Mouse (Mus musculus): Measurements from ENCODE around the gene Cpne1.
"Not testable (repeated sequence)": the region's sequence is repeated elsewhere in the genome, so short reads cannot be mapped to it uniquely, and the experiment has no call there.

Cpne1 gene

GRCm38 (mm10) chr2:156111358-156112079, at the start of gene Cpne1, which contains the start of gene Rbm12:
Cpne1 (minus strand) TSS chr2:156111965.
Rbm12 (minus strand) TSS chr2:156111978.
- peak; percentile 76; the same call in 1 of the 2 replicates for ATAC-seq (ENCODE audit: insufficient number of reproducible peaks, low FRiP score, low TSS enrichment)

- no peak for ATAC-seq (ENCODE audit: insufficient number of reproducible peaks, low FRiP score, low TSS enrichment)
These were observed 39.8 kb upstream of the Cpne1 start for GRCm38 (mm10) chr2:156151538-156151937.

- no peak for ATAC-seq (ENCODE audit: insufficient number of reproducible peaks, low FRiP score, low TSS enrichment)
These were observed 35.7 kb upstream of the Cpne1 start for GRCm38 (mm10) chr2:156147316-156147915.

GRCm38 (mm10) chr2:156146272-156146989, 34.7 kb upstream of the Cpne1 start:
- ATAC-seq (ENCODE audit: insufficient number of reproducible peaks, low FRiP score, low TSS enrichment): no peak

GRCm38 (mm10) chr2:156145486-156146130, 33.8 kb upstream of the Cpne1 start:
- ATAC-seq (ENCODE audit: insufficient number of reproducible peaks, low FRiP score, low TSS enrichment): no peak

- ATAC-seq (ENCODE audit: insufficient number of reproducible peaks, low FRiP score, low TSS enrichment): peak; percentile 91
These were observed 32.4 kb upstream of the Cpne1 start, which contains the start of the genes Romo1 and Nfs1 for GRCm38 (mm10) chr2:156143953-156144724. Romo1 (plus strand) TSS chr2:156144039. Nfs1 (minus strand) TSS chr2:156144186.

GRCm38 (mm10) chr2:156143367-156143766, 31.6 kb upstream of the Cpne1 start:
- no peak for ATAC-seq (ENCODE audit: insufficient number of reproducible peaks, low FRiP score, low TSS enrichment)

GRCm38 (mm10) chr2:156142820-156143219, 31.1 kb upstream of the Cpne1 start:
- ATAC-seq (ENCODE audit: insufficient number of reproducible peaks, low FRiP score, low TSS enrichment): no peak

- no peak for ATAC-seq (ENCODE audit: insufficient number of reproducible peaks, low FRiP score, low TSS enrichment)
These were observed 23.9 kb upstream of the Cpne1 start for GRCm38 (mm10) chr2:156135695-156136094.

GRCm38 (mm10) chr2:156134161-156134560, 22.4 kb upstream of the Cpne1 start:
- no peak for ATAC-seq (ENCODE audit: insufficient number of reproducible peaks, low FRiP score, low TSS enrichment)

- ATAC-seq (ENCODE audit: insufficient number of reproducible peaks, low FRiP score, low TSS enrichment): no peak
These were observed 15.2 kb upstream of the Cpne1 start, which contains the start of gene Gm28036 for GRCm38 (mm10) chr2:156126992-156127391. Gm28036 (minus strand) TSS chr2:156127092.

GRCm38 (mm10) chr2:156123731-156124130, 12.0 kb upstream of the Cpne1 start:
- no peak for ATAC-seq (ENCODE audit: insufficient number of reproducible peaks, low FRiP score, low TSS enrichment)

GRCm38 (mm10) chr2:156119566-156119965, 7.8 kb upstream of the Cpne1 start:
- no peak for ATAC-seq (ENCODE audit: insufficient number of reproducible peaks, low FRiP score, low TSS enrichment)

- not testable (repeated sequence) for ATAC-seq (ENCODE audit: insufficient number of reproducible peaks, low FRiP score, low TSS enrichment)
These were observed 287 bp upstream of the Cpne1 start for GRCm38 (mm10) chr2:156112080-156112423.

GRCm38 (mm10) chr2:156110627-156111357, 973 bp downstream of the Cpne1 start:
- ATAC-seq (ENCODE audit: insufficient number of reproducible peaks, low FRiP score, low TSS enrichment): peak; percentile 26; the same call in 1 of the 2 replicates

GRCm38 (mm10) chr2:156091926-156092325, 19.8 kb downstream of the Cpne1 start:
- no peak for ATAC-seq (ENCODE audit: insufficient number of reproducible peaks, low FRiP score, low TSS enrichment)

- no peak for ATAC-seq (ENCODE audit: insufficient number of reproducible peaks, low FRiP score, low TSS enrichment)
These were observed 22.0 kb downstream of the Cpne1 start for GRCm38 (mm10) chr2:156089799-156090198.

GRCm38 (mm10) chr2:156087391-156088110, 24.2 kb downstream of the Cpne1 start:
- no peak for ATAC-seq (ENCODE audit: insufficient number of reproducible peaks, low FRiP score, low TSS enrichment)

- no peak for ATAC-seq (ENCODE audit: insufficient number of reproducible peaks, low FRiP score, low TSS enrichment)
These were observed 27.2 kb downstream of the Cpne1 start for GRCm38 (mm10) chr2:156084541-156084940.

Data from cerebellum, adult (tissue).